Mouse (Mus musculus): ENCODE measurements at regions not wholly inside any gene's neighbourhood (a gene's known extent, or its start where the extent isn't known, plus 50 kb on each side); places are given as distances from the start of the nearest gene placed in this dataset.

DNA sequence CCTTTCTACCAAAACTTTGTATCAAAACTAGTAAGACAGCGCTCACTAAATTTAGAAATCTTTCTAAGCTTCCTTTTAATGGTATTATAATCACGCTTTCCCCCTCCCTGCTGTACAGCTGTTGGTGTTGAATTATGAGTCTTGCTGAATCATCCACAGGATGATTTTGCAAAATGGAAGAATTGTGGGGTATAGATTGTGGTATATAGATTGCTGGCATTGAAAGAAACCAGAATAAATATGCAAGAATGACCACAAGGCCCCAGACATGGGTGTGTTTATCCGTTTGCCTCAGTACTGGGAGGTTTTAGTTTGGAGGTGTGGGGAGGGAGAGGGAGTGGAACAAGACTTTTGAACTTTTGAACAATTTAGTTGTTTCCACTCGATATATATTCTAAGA lies 176.1 kb upstream of the Cdkn2b start:
- WGBS: 85% methylated on average over 4 of the region's 4 CpGs
- ATAC-seq (ENCODE audit: low FRiP score): no peak
- no peak overlapping the region for H3K27ac ChIP-seq
- H3K4me2 ChIP-seq: no peak overlapping the region
- H3K4me1 ChIP-seq (replicated peaks): no peaks in the 10 kb centered on the region
- H3K9me3 ChIP-seq: no peaks in the 10 kb centered on the region
- no peaks in the 10 kb centered on the region for H3K27me3 ChIP-seq
- H3K36me3 ChIP-seq: no peaks in the 10 kb centered on the region
- no peak overlapping the region for H3K9ac ChIP-seq
- no peak overlapping the region for H3K4me3 ChIP-seq

DNA sequence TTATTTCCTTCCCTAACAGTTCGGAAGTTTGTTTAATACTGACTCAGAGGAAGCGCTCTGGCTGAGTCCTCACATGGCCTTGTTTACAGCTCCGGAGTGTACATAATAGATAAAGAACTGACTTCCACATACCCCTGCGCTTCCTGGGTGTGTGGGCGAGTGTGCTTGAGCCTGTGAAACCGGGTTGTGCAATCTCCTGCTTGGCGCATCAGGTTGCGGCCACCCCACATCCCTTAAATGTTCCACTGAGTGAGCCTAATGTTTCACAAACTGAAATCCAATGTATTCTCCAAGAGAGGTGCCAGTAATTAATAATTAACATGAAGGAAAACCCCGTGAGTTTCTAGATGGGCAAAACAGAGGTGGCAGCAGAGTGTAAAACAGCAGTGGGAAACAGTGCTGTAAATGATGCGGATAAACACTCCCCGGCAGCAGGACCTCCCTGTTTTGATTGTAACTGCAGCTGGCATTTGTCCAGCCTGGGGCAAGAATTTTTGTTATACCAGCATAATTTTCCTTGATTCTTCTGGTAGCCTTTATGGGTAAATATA lies 175.2 kb upstream of the Cdkn2b start:
- Histone ChIP-seq H3K27ac (no peak overlapping the region), H3K9me3 (no peaks in the 10 kb centered on the region), H3K4me1 (replicated peaks) (no peaks in the 10 kb centered on the region), H3K4me2 (no peak overlapping the region), H3K9ac (no peak overlapping the region), H3K36me3 (no peaks in the 10 kb centered on the region), H3K27me3 (no peaks in the 10 kb centered on the region), H3K4me3 (no peak overlapping the region)
- 56% methylated on average over 11 of the region's 11 CpGs for WGBS
- no peak for ATAC-seq (ENCODE audit: low FRiP score)

DNA sequence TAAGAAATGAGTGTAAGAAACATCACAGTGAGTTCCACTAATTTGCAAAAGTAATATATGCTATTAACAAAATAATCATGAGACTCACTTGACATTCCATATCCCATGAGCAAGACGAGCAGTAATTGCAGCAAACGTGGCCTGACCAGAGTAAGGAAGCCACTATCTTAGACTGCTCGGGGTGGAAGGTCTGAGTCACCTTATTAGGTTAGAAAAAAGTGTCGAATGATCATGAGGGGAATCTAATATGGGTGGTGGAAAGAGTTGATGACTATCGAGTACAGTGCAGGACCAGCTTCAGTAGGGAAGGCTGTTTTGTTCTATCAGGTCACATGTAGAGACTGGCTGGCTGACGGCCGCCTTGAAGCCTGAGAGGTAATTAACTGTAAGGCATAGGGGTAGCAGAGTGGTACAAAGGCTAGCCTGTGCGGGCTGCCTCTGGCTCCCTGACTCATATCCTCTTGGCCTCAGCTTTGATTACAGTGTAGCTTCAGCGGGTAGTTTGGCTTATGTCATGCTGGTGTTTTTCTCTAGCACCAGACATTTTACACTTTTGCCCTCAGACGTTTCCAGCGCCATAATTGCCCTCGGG lies 167.9 kb upstream of the Cdkn2b start:
- 87% methylated on average over 12 of the region's 12 CpGs for WGBS
- Histone ChIP-seq H3K4me3 (no peak overlapping the region), H3K27ac (no peak overlapping the region), H3K4me1 (replicated peaks) (no peaks in the 10 kb centered on the region), H3K9ac (no peak overlapping the region), H3K9me3 (no peaks in the 10 kb centered on the region), H3K4me2 (no peak overlapping the region), H3K27me3 (no peaks in the 10 kb centered on the region), H3K36me3 (no peaks in the 10 kb centered on the region)
- no peak for ATAC-seq (ENCODE audit: low FRiP score)

DNA sequence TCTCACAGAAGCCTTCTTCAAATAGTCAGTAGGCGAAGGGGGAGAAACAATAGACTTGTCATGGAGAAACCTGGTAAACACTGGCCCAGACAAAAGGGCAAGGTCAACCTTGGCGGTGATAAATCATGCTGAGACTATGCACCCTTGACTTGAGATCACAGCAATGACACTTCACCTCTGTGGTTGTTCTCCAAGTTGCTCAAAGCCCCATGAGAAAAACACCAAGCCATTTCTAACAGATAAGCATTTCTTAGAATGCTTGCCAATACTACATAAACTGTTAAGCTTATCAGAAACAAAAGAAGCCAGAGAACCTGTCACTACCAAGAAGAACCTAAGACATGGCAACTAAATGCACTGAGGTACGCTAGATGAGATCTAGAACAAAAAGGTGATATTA lies 165.0 kb upstream of the Cdkn2b start:
- Histone ChIP-seq H3K27ac (no peak overlapping the region), H3K9me3 (no peaks in the 10 kb centered on the region), H3K27me3 (no peaks in the 10 kb centered on the region), H3K36me3 (no peaks in the 10 kb centered on the region), H3K4me1 (replicated peaks) (no peaks in the 10 kb centered on the region), H3K9ac (no peak overlapping the region), H3K4me3 (no peak overlapping the region), H3K4me2 (no peak overlapping the region)
- 50% methylated on average over 3 of the region's 3 CpGs for WGBS
- ATAC-seq (ENCODE audit: low FRiP score): no peak

DNA sequence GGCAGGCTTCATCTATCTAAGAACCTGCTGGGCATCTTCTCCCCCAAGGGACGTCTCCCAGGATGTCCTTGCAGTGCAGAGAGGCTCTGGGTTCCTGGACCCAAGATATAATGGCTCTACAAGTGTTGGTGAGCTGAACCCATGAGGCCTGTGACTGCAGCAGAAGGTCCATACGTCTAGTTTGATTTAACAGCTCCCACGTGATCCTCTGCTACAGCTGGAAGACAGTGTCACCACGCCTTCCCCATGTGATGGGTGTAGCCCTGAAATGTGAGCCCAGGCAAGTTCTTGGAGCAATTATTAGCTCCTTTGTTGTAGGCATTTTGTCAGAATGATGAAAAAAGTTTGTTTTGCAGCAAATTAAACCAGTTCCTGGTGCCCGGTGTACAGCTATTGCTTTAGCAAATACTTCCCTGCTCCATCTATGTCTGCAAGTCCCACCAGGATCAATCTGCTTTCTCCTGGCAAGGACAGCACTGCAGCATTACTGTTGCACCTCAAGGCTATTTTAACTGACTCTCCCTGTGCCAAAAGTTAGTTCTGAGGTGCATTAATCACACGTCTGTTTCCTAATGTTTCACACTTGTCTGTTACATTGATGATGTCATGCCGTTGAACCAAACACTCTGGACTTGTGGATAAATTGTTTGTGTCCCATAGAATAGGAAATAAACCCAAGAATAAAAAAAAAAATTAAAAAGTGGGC lies 164.2 kb upstream of the Cdkn2b start:
- H3K4me1 ChIP-seq (replicated peaks): peaks cover under 1% of the 10 kb centered on the region; the same call in 1 of the 2 replicates
- no peak overlapping the region for H3K4me2 ChIP-seq
- H3K27ac ChIP-seq: no peak overlapping the region
- no peak for ATAC-seq (ENCODE audit: low FRiP score)
- H3K9ac ChIP-seq: no peak overlapping the region
- 71% methylated on average over 7 of the region's 7 CpGs for WGBS
- H3K4me3 ChIP-seq: no peak overlapping the region
- no peaks in the 10 kb centered on the region for H3K27me3 ChIP-seq
- H3K9me3 ChIP-seq: no peaks in the 10 kb centered on the region
- no peaks in the 10 kb centered on the region for H3K36me3 ChIP-seq

DNA sequence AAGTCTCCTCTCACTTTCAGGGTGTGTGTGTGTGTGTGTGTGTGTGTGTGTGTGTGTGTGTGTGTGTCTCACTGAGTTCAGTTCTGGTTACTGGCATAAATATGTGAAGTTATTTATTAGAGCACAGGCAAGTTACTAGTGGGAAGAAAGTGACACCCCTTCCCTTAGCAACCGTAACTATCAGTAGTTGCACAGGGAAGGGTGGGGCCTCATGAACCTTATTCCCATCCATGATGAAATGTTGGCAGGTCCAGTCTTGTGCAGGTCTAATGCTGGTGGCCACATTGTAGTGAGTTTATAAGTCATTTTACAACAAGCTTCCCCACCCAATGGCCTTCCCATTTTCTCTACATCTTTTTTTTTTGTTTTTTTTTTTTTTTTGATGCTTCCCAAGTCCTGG lies 160.6 kb upstream of the Cdkn2b start:
- 100% methylated on average over 1 of the region's 1 CpGs for WGBS
- Histone ChIP-seq H3K4me1 (replicated peaks) (peaks cover 5% of the 10 kb centered on the region; the same call in 1 of the 2 replicates), H3K9me3 (no peaks in the 10 kb centered on the region), H3K4me3 (no peak overlapping the region), H3K9ac (no peak overlapping the region), H3K27ac (no peak overlapping the region), H3K4me2 (no peak overlapping the region), H3K36me3 (no peaks in the 10 kb centered on the region), H3K27me3 (no peaks in the 10 kb centered on the region)
- ATAC-seq (ENCODE audit: low FRiP score): no peak

DNA sequence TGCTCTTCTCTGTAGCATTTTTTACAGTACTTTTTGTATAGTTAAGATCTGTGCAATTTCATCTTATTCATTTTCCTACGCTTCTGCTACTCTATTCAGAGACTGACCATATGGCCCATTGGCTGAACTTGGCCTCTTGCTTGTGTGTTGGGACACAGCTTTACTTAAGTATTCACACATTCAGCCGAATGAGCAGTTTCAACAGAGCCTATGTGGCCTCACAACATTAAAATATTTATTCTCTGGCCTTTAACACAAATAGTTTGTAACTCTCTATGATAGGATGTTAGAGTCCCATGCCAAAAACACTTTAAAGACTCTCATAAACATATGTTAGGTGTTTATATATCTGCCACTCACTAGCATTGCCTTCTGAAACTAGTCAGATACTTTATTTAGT lies 159.9 kb upstream of the Cdkn2b start:
- Histone ChIP-seq H3K27me3 (no peaks in the 10 kb centered on the region), H3K9ac (no peak overlapping the region), H3K27ac (no peak overlapping the region), H3K4me3 (no peak overlapping the region), H3K4me2 (no peak overlapping the region), H3K9me3 (no peaks in the 10 kb centered on the region), H3K4me1 (replicated peaks) (peaks cover 5% of the 10 kb centered on the region; the same call in 1 of the 2 replicates), H3K36me3 (no peaks in the 10 kb centered on the region)
- 77% methylated on average over 2 of the region's 2 CpGs for WGBS
- ATAC-seq (ENCODE audit: low FRiP score): no peak

DNA sequence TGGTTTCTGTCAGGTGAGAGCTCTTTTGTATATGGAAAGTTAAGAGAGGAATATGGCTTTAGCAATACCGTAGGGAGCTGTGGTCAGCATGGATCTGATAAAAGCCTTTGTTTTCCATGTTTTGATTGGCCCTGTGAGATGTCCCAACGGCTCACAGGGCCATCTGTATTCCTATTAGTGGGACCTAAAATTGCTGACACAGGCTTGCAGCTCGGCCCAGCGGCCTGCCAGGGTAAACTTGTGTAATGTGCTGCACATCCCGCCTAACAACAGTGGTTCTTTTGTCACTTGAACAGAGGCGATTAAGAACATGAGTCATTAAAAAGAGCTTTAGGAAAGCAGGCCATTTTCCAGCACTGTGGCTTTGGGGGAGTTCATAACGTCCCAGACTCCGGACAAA lies 159.0 kb upstream of the Cdkn2b start:
- H3K4me2 ChIP-seq: no peak overlapping the region
- no peaks in the 10 kb centered on the region for H3K36me3 ChIP-seq
- H3K9ac ChIP-seq: no peak overlapping the region
- H3K4me3 ChIP-seq: no peak overlapping the region
- WGBS: 25% methylated on average over 8 of the region's 8 CpGs
- no peaks in the 10 kb centered on the region for H3K9me3 ChIP-seq
- peak; percentile 80 for ATAC-seq (ENCODE audit: low FRiP score)
- peaks cover 5% of the 10 kb centered on the region; the same call in 1 of the 2 replicates for H3K4me1 ChIP-seq (replicated peaks)
- no peaks in the 10 kb centered on the region for H3K27me3 ChIP-seq
- no peak overlapping the region for H3K27ac ChIP-seq

DNA sequence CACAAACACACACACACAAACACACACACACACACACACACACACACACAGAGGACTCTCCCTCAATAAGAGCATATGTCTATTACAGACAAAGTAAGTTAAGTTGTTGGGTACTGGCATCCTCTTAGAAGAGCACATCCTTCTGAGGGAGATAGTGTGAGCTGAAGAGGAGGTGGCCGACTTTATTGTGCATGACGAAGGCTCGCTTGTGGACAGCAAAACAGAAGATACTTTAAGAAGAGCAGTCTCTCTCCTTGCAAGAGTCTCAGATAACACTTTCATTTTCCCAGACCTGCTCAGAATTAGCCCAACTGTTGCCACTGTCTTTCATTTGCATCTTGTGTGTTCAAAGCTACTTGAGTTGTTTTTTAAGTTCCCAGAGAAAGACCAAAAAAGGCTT lies 158.6 kb upstream of the Cdkn2b start:
- WGBS: 85% methylated on average over 3 of the region's 3 CpGs
- H3K9me3 ChIP-seq: no peaks in the 10 kb centered on the region

DNA sequence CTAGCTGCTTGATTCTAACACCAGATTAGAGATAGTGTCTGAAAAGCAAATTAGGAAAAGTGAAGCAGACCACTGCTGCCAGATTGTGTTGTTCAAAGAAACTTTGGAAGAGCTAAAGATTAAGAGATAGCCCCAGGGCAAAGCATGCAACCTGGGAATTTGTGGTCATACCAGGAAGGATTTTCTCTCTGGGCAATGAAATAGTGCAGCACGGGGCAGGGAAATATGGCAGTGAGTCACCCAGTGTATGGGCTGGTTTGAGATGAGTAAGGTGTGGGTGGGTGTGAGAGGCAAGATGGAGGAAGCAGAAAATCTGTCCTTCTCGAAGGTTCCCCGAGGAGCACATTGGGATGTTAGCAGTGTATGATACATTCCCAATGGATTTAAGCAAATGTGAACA lies 155.9 kb upstream of the Cdkn2b start:
- Histone ChIP-seq H3K9ac (no peak overlapping the region), H3K4me3 (no peak overlapping the region), H3K36me3 (no peaks in the 10 kb centered on the region), H3K27ac (no peak overlapping the region), H3K9me3 (no peaks in the 10 kb centered on the region), H3K4me2 (no peak overlapping the region), H3K4me1 (replicated peaks) (peaks cover 5% of the 10 kb centered on the region; the same call in 1 of the 2 replicates), H3K27me3 (no peaks in the 10 kb centered on the region)
- WGBS: 96% methylated on average over 3 of the region's 3 CpGs
- ATAC-seq (ENCODE audit: low FRiP score): no peak

More for the DNA sequence above, 158.6 kb upstream of the Cdkn2b start:
- Histone ChIP-seq H3K9ac (no peak overlapping the region), H3K36me3 (no peaks in the 10 kb centered on the region), H3K4me3 (no peak overlapping the region), H3K27ac (no peak overlapping the region), H3K4me2 (no peak overlapping the region), H3K4me1 (replicated peaks) (peaks cover 5% of the 10 kb centered on the region; the same call in 1 of the 2 replicates), H3K27me3 (no peaks in the 10 kb centered on the region)
- no peak for ATAC-seq (ENCODE audit: low FRiP score)

DNA sequence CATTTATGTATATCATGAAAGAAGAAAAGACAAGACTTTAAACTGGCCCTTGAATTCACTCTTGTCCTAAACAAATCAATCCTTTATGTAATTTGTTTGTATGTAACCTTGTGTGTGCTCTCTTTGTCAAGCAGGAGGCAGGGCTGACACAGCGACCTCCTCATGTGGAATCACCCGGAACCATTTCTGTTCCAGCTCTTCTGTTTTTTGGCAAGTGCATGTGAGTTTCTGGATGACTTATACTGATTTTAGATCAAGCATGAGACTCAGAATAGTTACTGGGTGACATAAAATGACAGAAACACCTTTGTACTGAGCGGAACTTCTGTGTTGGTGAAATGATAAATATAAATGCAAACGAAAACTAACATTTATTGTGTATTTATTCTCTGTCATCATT lies 152.3 kb upstream of the Cdkn2b start:
- H3K4me2 ChIP-seq: no peak overlapping the region
- no peaks in the 10 kb centered on the region for H3K27me3 ChIP-seq
- no peaks in the 10 kb centered on the region for H3K9me3 ChIP-seq
- H3K4me1 ChIP-seq (replicated peaks): no peaks in the 10 kb centered on the region
- ATAC-seq (ENCODE audit: low FRiP score): no peak
- no peaks in the 10 kb centered on the region for H3K36me3 ChIP-seq
- H3K9ac ChIP-seq: no peak overlapping the region
- no peak overlapping the region for H3K27ac ChIP-seq
- 86% methylated on average over 4 of the region's 4 CpGs for WGBS
- no peak overlapping the region for H3K4me3 ChIP-seq

DNA sequence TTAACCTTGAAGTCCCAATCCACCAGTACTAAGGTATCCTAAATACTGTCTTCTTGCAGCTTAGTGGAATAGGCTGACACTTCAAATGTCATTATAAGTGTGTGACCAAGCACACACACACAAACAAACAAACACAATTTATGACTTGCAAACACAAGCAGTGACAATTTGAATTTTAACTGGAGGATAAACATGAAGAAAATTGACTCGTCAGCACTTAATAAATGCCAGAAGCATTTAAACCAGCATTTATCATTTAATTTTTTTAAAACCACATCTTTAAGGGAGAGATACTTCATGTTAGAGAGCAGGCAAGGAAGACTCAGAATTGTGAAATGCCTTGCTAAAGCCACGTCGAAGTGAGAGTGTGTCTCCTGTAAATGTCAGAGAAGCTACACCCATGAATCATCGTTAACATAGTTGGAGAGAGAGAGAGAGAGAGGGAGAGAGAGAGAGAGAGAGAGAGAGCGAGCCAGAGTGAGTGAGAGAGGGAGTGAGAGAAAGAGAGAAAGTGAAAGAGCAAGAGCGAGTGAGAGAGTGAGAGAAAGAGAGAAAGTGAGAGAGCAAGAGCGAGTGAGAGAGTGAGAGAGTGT lies 149.4 kb upstream of the Cdkn2b start:
- no peaks in the 10 kb centered on the region for H3K27me3 ChIP-seq
- no peak overlapping the region for H3K27ac ChIP-seq
- H3K4me2 ChIP-seq: no peak overlapping the region
- H3K4me1 ChIP-seq (replicated peaks): no peaks in the 10 kb centered on the region
- H3K4me3 ChIP-seq: no peak overlapping the region
- WGBS: 83% methylated on average over 7 of the region's 7 CpGs
- no peak for ATAC-seq (ENCODE audit: low FRiP score)
- no peaks in the 10 kb centered on the region for H3K36me3 ChIP-seq
- H3K9ac ChIP-seq: no peak overlapping the region
- H3K9me3 ChIP-seq: no peaks in the 10 kb centered on the region

DNA sequence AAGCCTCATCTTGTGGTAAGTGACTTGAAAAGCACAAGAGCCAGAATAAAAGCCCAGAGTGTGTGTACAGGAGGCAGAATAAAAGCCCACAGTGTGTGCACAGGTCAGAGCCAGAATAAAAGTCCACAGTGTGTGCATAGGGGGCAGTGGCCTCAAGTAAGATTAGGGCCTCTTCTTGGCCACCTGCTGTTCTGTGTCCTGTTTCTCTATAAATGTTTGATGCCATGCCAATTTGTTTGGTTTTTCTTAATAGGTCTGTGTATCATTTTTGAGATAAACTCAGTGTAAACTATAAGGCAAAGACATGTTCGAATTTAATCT lies 148.5 kb upstream of the Cdkn2b start:
- H3K4me2 ChIP-seq: no peak overlapping the region
- no peaks in the 10 kb centered on the region for H3K27me3 ChIP-seq
- ATAC-seq (ENCODE audit: low FRiP score): no peak
- H3K4me3 ChIP-seq: no peak overlapping the region
- H3K4me1 ChIP-seq (replicated peaks): no peaks in the 10 kb centered on the region
- no peak overlapping the region for H3K9ac ChIP-seq
- WGBS: 90% methylated on average over 1 of the region's 1 CpGs
- H3K9me3 ChIP-seq: no peaks in the 10 kb centered on the region
- H3K36me3 ChIP-seq: no peaks in the 10 kb centered on the region
- H3K27ac ChIP-seq: no peak overlapping the region

Data from hindbrain, embryonic 13.5 days (tissue).